Mouse (Mus musculus) CH12.LX (cell line): ENCODE data around the gene Gzmm.

ENCODE experiments used
- BHLHE40 ChIP-seq: IDR thresholded peaks from 2 replicates; pipeline ENCODE4 v1.6.1; 2011; ENCODE audit warnings: mild to moderate bottlenecking, low read depth, low read length, improper control_type of control experiment
- CHD2 ChIP-seq: IDR thresholded peaks from 2 replicates; pipeline ENCODE4 v1.6.1; 2011; ENCODE audit warnings: low read length, improper control_type of control experiment
- CTCF ChIP-seq, 2 experiments: IDR thresholded peaks in 1 of 2; conservative IDR thresholded peaks in 1 of 2; 2 replicates each; pipeline ENCODE4 v1.5.1; 2011 to 2012; ENCODE audit warnings: low read depth in 2 of 2, low read length in 2 of 2, improper control_type of control experiment in 1 of 2, inconsistent platforms in 1 of 2, mild to moderate bottlenecking in 1 of 2, moderate library complexity in 1 of 2
- EP300 ChIP-seq: IDR thresholded peaks from 2 replicates; pipeline ENCODE4 v1.6.1; 2011; ENCODE audit warnings: low read length, improper control_type of control experiment
- JUND ChIP-seq: conservative IDR thresholded peaks from 2 replicates; pipeline ENCODE4 v1.6.1; 2011; ENCODE audit warnings: low read depth, low read length, improper control_type of control experiment
- NELFE ChIP-seq: IDR thresholded peaks from 2 replicates; pipeline ENCODE4 v1.6.1; 2011; ENCODE audit warnings: low read depth, low read length, improper control_type of control experiment
- POLR2A ChIP-seq: IDR thresholded peaks from 2 replicates; pipeline ENCODE4 v1.6.1; 2011; ENCODE audit warnings: low read depth, mild to moderate bottlenecking, improper control_type of control experiment, low read length
- POLR2AphosphoS2 ChIP-seq: IDR thresholded peaks from 2 replicates; pipeline ENCODE4 v1.6.1; 2011; ENCODE audit warnings: low read depth, low read length, improper control_type of control experiment
- TCF12 ChIP-seq: IDR thresholded peaks from 2 replicates; pipeline ENCODE4 v1.6.1; 2014; ENCODE audit warnings: low read depth, mild to moderate bottlenecking, inconsistent platforms, low read length, improper control_type of control experiment

DNA sequence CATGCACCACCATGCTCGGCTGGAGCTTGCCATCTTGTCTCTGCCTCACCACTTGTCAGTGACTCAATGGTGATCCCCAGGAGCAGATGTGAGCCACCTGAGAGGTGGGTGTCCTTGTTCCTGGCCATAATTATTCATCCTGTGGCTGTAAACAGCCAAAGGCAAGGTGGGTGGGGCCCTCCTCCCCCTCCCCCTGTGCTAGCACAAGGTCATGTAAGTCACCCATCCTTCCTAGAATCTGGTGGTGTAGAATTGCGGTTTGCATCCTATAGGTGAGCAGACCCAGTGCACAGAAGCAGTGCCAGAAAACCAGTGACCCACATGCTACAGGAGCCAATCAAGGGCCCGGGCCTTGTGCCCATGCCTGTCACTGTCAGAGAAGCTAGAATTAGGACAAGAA is 15.8 kb upstream of the Gzmm start:
- TF ChIP-seq BHLHE40 (no peak), CTCF (conservative IDR thresholded peaks at IDR 0.05 in 1 of 2, IDR thresholded peaks at IDR 0.05 in 1 of 2; ENCODE audit: low read depth in 2 of 2, low read length in 2 of 2) (no peak), POLR2A (no peak), EP300 (no peak), CHD2 (no peak), POLR2AphosphoS2 (no peak), NELFE (no peak), TCF12 (no peak), JUND (no peak)
